Mouse (Mus musculus): ENCODE results near the gene Fbxw4.

The Fbxw4 gene

GRCm38 (mm10) chr19:45659738-45660502 lies at the start of gene Fbxw4:
TSS of gene Fbxw4 (minus strand) at chr19:45660312.
- peak; percentile 82 for DNase-seq (ENCODE audit: low read depth)

- DNase-seq (ENCODE audit: low read depth) = no peak
These were observed 48.6 kb upstream of the Fbxw4 start for GRCm38 (mm10) chr19:45708704-45709103.

GRCm38 (mm10) chr19:45696281-45696600 lies 36.1 kb upstream of the Fbxw4 start:
- DNase-seq (ENCODE audit: low read depth) = no peak

- DNase-seq (ENCODE audit: low read depth) = no peak
These were observed 35.6 kb upstream of the Fbxw4 start for GRCm38 (mm10) chr19:45695496-45696280.

GRCm38 (mm10) chr19:45694056-45694455 lies 33.9 kb upstream of the Fbxw4 start:
- DNase-seq (ENCODE audit: low read depth) = peak; percentile 60

GRCm38 (mm10) chr19:45692211-45692610 lies 32.1 kb upstream of the Fbxw4 start:
- DNase-seq (ENCODE audit: low read depth) = no peak

GRCm38 (mm10) chr19:45691001-45691535 lies 31.0 kb upstream of the Fbxw4 start:
- DNase-seq (ENCODE audit: low read depth) = no peak

- no peak for DNase-seq (ENCODE audit: low read depth)
These were observed 26.9 kb upstream of the Fbxw4 start for GRCm38 (mm10) chr19:45687001-45687400.

GRCm38 (mm10) chr19:45683676-45684075 lies 23.6 kb upstream of the Fbxw4 start:
- DNase-seq (ENCODE audit: low read depth) = no peak

GRCm38 (mm10) chr19:45680495-45681130 lies 20.5 kb upstream of the Fbxw4 start:
- no peak for DNase-seq (ENCODE audit: low read depth)

- DNase-seq (ENCODE audit: low read depth) = no peak
These were observed 16.7 kb upstream of the Fbxw4 start for GRCm38 (mm10) chr19:45676723-45677269.

GRCm38 (mm10) chr19:45675720-45676581 lies 15.8 kb upstream of the Fbxw4 start:
- DNase-seq (ENCODE audit: low read depth) = peak; percentile 44

GRCm38 (mm10) chr19:45675196-45675595 lies 15.1 kb upstream of the Fbxw4 start:
- no peak for DNase-seq (ENCODE audit: low read depth)

GRCm38 (mm10) chr19:45672971-45673370 lies 12.9 kb upstream of the Fbxw4 start:
- DNase-seq (ENCODE audit: low read depth) = peak; percentile 35

- DNase-seq (ENCODE audit: low read depth) = no peak
These were observed 8.9 kb upstream of the Fbxw4 start for GRCm38 (mm10) chr19:45668986-45669385.

GRCm38 (mm10) chr19:45663851-45664250 lies 3.7 kb upstream of the Fbxw4 start:
- no peak for DNase-seq (ENCODE audit: low read depth)

- DNase-seq (ENCODE audit: low read depth) = no peak
These were observed 335 bp upstream of the Fbxw4 start for GRCm38 (mm10) chr19:45660503-45660790.

GRCm38 (mm10) chr19:45659301-45659737 lies 793 bp downstream of the Fbxw4 start:
- peak; percentile 46 for DNase-seq (ENCODE audit: low read depth)

- DNase-seq (ENCODE audit: low read depth) = no peak
These were observed 1.4 kb downstream of the Fbxw4 start for GRCm38 (mm10) chr19:45658556-45659268.

- no peak for DNase-seq (ENCODE audit: low read depth)
These were observed 2.3 kb downstream of the Fbxw4 start for GRCm38 (mm10) chr19:45657828-45658227.
